Mouse (Mus musculus): ENCODE measurements around the gene Pan2.
A peak's percentile ranks its signal among the peaks of the same experiment; 100 is the strongest.
"Not testable (repeated sequence)": the region's sequence is repeated elsewhere in the genome, so short reads cannot be mapped to it uniquely, and the experiment has no call there.

Pan2 gene

GRCm38 (mm10) chr10:128283604-128284579, 19.2 kb upstream of the Pan2 start:
- peak; percentile 70 for DNase-seq (ENCODE audit: low spot score)

- DNase-seq (ENCODE audit: low spot score): not testable (repeated sequence)
Observed at GRCm38 (mm10) chr10:128290594-128290993, 12.5 kb upstream of the Pan2 start.

- no peak for DNase-seq (ENCODE audit: low spot score)
Observed at GRCm38 (mm10) chr10:128296370-128297090, 6.6 kb upstream of the Pan2 start.

- DNase-seq (ENCODE audit: low spot score): no peak
Observed at GRCm38 (mm10) chr10:128297221-128297620, 5.9 kb upstream of the Pan2 start.

- no peak for DNase-seq (ENCODE audit: low spot score)
Observed at GRCm38 (mm10) chr10:128297622-128298021, 5.5 kb upstream of the Pan2 start.

- no peak for DNase-seq (ENCODE audit: low spot score)
Observed at GRCm38 (mm10) chr10:128298243-128298642, 4.9 kb upstream of the Pan2 start.

- no peak for DNase-seq (ENCODE audit: low spot score)
Observed at GRCm38 (mm10) chr10:128298702-128299171, 4.4 kb upstream of the Pan2 start, which contains the start of gene Il23a. Gene Il23a (minus strand): TSS chr10:128298752.

DNA sequence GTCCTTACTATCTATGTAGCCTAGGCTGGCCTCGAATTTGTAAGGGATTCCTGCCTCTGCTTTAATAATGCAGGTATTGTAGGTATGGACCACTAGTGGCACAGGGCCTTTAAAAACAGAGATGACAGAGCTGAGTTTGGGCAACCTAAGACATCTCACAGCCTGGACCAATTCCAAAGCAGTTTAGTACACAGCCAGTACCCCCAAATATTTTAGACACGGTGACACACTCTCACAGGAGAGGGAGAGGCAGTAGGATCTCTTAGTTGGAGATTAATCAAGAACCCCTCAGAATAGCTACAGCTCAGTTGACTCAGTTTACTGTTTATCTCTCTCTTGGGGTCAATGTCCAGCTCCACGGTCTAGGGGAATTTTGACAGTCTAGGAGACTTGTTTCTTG, 778 bp upstream of the Pan2 start:
- no peak for DNase-seq (ENCODE audit: low spot score)

DNA sequence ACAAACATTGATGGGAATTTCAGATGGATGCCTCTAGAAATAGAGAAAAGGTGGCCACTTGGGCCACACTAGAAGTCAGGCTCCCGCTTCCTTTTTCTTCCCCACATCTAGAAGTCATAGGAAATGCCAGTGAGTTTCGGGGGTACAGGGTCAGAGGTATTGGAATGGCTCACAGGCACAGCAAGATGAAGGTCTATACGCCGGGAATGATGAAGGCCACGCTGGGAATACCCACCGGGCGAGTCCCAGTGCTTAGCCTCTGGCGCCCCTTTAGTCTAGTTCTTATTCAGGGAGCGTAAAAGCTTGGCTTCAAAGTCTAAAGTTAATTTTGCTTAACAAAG, 380 bp upstream of the Pan2 start:
- DNase-seq (ENCODE audit: low spot score): no peak

GRCm38 (mm10) chr10:128309654-128310053, 6.5 kb downstream of the Pan2 start:
- DNase-seq (ENCODE audit: low spot score): no peak

- DNase-seq (ENCODE audit: low spot score): no peak
Observed at GRCm38 (mm10) chr10:128310177-128310576, 7.0 kb downstream of the Pan2 start.

DNA sequence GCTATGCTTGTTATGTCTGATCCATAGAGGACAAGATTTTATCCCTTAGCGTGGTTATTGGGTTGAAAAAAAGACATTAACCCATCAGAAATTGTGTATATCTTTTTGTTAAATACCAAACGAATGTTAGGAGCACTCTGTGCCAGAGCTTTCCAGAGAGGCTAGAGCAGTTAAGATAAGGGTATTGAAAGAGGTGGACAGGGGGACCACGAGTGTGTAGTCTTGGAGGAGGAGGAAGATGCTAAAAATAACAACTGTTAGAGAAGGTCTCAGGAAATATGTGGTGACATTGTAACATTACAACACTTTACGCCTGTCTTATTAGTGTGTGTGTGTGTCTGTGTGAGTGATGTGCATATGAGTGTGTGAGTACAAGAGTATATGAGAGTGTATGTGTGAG, 7.8 kb downstream of the Pan2 start:
- no peak for DNase-seq (ENCODE audit: low spot score)

DNA sequence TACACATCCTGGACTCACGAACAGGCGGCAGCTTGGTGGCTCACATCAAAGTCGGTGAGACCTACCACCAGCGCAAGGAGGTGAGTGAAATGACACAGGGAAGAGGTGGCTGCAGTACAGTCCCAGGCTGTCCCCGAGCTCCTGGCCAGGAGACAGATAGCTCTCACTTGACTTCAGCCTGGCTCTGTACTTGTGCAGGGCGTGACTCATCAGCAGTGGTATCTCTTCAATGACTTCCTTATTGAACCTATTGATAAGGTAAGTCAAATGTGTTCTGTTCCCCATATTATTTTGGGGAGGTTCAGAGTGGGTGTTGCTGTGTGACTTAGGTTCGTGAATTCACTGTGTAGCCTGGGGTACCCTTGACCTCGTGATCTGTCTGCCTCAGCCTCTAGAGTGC, 12.4 kb downstream of the Pan2 start:
- DNase-seq (ENCODE audit: low spot score): no peak

GRCm38 (mm10) chr10:128321641-128322040, 18.5 kb downstream of the Pan2 start:
- DNase-seq (ENCODE audit: low spot score): no peak

GRCm38 (mm10) chr10:128322141-128323108, 19.3 kb downstream of the Pan2 start, which contains the start of gene Cnpy2:
Gene Cnpy2 (plus strand): TSS chr10:128322459.
- peak; percentile 75 for DNase-seq (ENCODE audit: low spot score)

DNA sequence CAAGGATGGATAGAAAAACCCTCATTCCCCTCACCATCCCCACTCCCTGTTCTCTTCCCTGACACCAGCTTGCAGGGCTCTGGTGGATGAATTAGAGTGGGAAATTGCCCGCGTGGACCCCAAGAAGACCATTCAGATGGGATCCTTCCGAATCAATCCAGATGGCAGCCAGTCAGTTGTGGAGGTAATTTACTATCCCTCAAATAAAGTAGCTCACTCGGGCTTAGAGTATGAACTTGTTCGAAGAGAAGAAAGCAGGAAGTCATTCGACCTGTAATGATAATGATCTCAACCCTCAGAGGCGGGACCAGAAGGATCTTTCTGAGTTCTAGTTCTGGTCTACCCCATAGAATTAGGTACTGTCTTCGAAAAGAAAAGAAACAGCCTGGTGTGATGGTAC, 20.4 kb downstream of the Pan2 start:
- no peak for DNase-seq (ENCODE audit: low spot score)

- no peak for DNase-seq (ENCODE audit: low spot score)
Observed at GRCm38 (mm10) chr10:128326825-128327224, 23.7 kb downstream of the Pan2 start.

- no peak for DNase-seq (ENCODE audit: low spot score)
Observed at GRCm38 (mm10) chr10:128327610-128328009, 24.5 kb downstream of the Pan2 start.

GRCm38 (mm10) chr10:128332358-128333249, 29.5 kb downstream of the Pan2 start:
- DNase-seq (ENCODE audit: low spot score): not testable (repeated sequence)

- peak; percentile 94 for DNase-seq (ENCODE audit: low spot score)
Observed at GRCm38 (mm10) chr10:128335582-128335981, 32.4 kb downstream of the Pan2 start.

GRCm38 (mm10) chr10:128336195-128336594, 33.1 kb downstream of the Pan2 start:
- no peak for DNase-seq (ENCODE audit: low spot score)
